Mouse (Mus musculus): ENCODE results near the gene Lect2. TPM values are rescaled to one million over a fixed set of nuclear protein-coding genes. Genes with fewer than 3 reads are reported as not detected.

Gene Lect2
- total RNA-seq, 2 experiments from 2014 or later, result not detected

- intact Hi-C loops (cut with DNase I), result no loop called here
- no peak for DNase-seq
These were observed 31.5 kb downstream of the Lect2 start for GRCm38 (mm10) chr13:56516816-56517215.

- intact Hi-C loops (cut with DNase I), result no loop called here
- no peak for DNase-seq
These were observed 32.0 kb downstream of the Lect2 start for GRCm38 (mm10) chr13:56516311-56516710.

GRCm38 (mm10) chr13:56513595-56513994 lies 34.7 kb downstream of the Lect2 start:
- intact Hi-C loops (cut with DNase I), result no loop called here
- no peak for DNase-seq

GRCm38 (mm10) chr13:56509796-56510195 lies 38.5 kb downstream of the Lect2 start:
- DNase-seq, result no peak
- intact Hi-C loops (cut with DNase I), result no loop called here

GRCm38 (mm10) chr13:56506871-56507496 lies 41.3 kb downstream of the Lect2 start:
- DNase-seq, result no peak
- intact Hi-C loops (cut with DNase I), result no loop called here

- intact Hi-C loops (cut with DNase I), result no loop called here
- no peak for DNase-seq
These were observed 46.4 kb downstream of the Lect2 start for GRCm38 (mm10) chr13:56501866-56502420.

GRCm38 (mm10) chr13:56500636-56501035 lies 47.7 kb downstream of the Lect2 start:
- intact Hi-C loops (cut with DNase I), result no loop called here
- no peak for DNase-seq

- peak in 1 of 2 experiments; percentile 25 for DNase-seq
These were observed 48.2 kb downstream of the Lect2 start for GRCm38 (mm10) chr13:56500132-56500531.

GRCm38 (mm10) chr13:56494440-56494839 lies 53.9 kb downstream of the Lect2 start:
- intact Hi-C loops (cut with DNase I), result no loop called here
- no peak for DNase-seq

More at GRCm38 (mm10) chr13:56500132-56500531, 48.2 kb downstream of the Lect2 start:
- intact Hi-C loops (cut with DNase I), result no loop called here

Other genes starting within 250 kb of the Lect2 start
- gene Gm3045, start 121.9 kb downstream of the Lect2 start, total RNA-seq (2021), result not detected
- under 1 TPM in 1 of 2 experiments, not detected in 1; 0.07 TPM for gene Slc25a48, start 110.1 kb downstream of the Lect2 start, total RNA-seq (2021)
- not detected for gene Il9, start 66.3 kb downstream of the Lect2 start, total RNA-seq (2021)
- under 1 TPM; 0.24 to 0.79 TPM for gene Fbxl21, start 26.0 kb downstream of the Lect2 start, total RNA-seq (2021)
- 10 to 100 TPM; 17.1 to 22.3 TPM for gene Tgfbi, start 61.0 kb upstream of the Lect2 start, total RNA-seq (2021)
- 10 to 100 TPM; 38.7 to 40.2 TPM for gene Smad5, start 154.5 kb upstream of the Lect2 start, total RNA-seq (2021)
- 1 to 10 TPM in 1 of 2 experiments, not detected in 1; 1.1 TPM for gene Gm45623, start 205.3 kb upstream of the Lect2 start, total RNA-seq (2021)